Mouse (Mus musculus): Measurements from ENCODE around the gene Ttyh3.

DNA sequence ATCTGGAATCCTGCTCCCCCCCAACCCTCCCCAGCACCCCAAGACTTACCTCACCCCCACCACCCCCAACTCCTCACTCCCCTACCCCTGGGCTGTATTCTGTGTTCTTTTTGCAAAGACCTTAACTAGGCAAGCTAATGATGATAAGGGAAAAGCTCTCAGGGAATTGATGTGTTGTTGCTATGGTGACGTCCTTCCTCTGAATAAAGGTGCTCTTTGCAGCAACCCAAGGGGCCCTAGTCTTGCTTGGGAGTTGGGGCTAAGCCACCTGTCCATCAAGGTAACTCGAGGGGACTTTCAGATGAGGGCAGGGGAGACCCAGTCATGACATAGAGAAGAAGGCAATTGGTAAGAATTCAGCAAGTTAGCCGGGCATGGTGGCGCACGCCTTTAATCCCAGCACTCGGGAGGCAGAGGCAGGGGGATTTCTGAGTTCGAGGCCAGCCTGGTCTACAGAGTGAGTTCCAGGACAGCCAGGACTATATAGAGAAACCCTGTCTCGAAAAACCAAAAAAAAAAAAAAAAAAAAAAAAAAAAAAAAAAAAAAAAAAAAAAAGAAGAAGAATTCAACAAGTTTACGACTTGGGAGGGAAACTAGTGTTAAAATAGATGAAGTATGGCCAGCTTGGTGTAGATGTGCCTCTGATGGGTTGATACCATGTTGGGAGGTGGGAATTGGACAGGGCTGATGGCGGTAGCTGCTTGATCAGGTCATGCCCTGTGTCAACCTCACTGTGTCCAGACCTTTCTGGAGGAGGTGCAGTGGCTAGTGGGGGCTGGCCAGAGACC is 33.3 kb downstream of the Ttyh3 start:
- TF ChIP-seq MAFK (IDR thresholded peaks at IDR 0.05; ENCODE audit: insufficient read depth, low read depth, low read length): no peak
- TF ChIP-seq CHD2 (IDR thresholded peaks at IDR 0.05; ENCODE audit: low read depth, low read length): no peak
- no peak for TF ChIP-seq HCFC1 (IDR thresholded peaks at IDR 0.05; ENCODE audit: borderline replicate concordance, insufficient read depth, low read length)
